30 mouse cellular contexts compared by ENCODE assay signal in the genomic region with DNA sequence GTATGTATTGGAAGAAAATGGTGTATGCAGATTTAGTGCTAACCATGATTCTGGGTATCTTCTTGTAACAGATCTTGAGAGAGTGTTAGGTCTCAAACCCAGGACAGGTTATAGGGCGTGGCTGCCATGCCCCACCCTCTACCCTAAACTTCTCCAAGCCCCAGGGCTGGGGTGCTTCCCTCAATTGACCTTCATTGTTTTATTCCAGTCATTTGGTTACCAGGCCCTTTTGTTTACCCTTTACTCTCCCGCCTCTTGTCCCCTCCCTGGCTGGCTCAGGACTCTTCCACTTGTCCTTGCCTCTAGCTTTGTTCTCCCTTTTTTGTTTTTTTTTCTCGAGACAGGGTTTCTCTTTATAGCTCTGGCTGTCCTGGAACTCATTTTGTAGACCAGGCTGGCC. TPM values are rescaled to one million over a fixed set of nuclear protein-coding genes. Genes with fewer than 3 reads are reported as not detected.
DNase-seq lines count a peak whose midpoint lies in the region; ATAC-seq and TF ChIP-seq lines count a peak whose summit lies in the region.
"Had no signal": no experiment of that assay in that cellular context is flagged by ENCODE, and none has a peak within 500 bp of the region (broad histone marks: within the 10 kb centered on the region; RNA-seq: fewer than 3 reads in every experiment).

No protein-coding gene starts in this region.

- no peak overlapping the region for H3K4me3 ChIP-seq in intestine, postnatal 0 days (ENCODE audit: low read depth, low read length)
- H3K4me3 ChIP-seq: embryonic facial prominence, embryonic 13.5 days; embryonic facial prominence, embryonic 15.5 days; erythroblast, embryonic 14.5 days; forebrain, embryonic 10.5 days; forebrain, embryonic 12.5 days had no signal

- no peak for ATAC-seq in intestine, postnatal 0 days
- ATAC-seq: activated CD4-positive, CD25-positive, alpha-beta regulatory T cell, adult 4 months; CD4-positive, CD25-positive, alpha-beta regulatory T cell, adult 4 months; forebrain, embryonic 14.5 days; forebrain, embryonic 16.5 days; Patski had no signal

- H3K27me3 ChIP-seq in intestine, postnatal 0 days (replicated peaks; ENCODE audit: control insufficient read depth, insufficient read depth, low read length), result no peaks in the 10 kb centered on the region
- H3K27me3 ChIP-seq: CH12.LX; embryonic facial prominence, embryonic 13.5 days; embryonic facial prominence, embryonic 15.5 days; forebrain, embryonic 12.5 days had no signal

- H3K4me1 ChIP-seq in intestine, postnatal 0 days (replicated peaks; ENCODE audit: control insufficient read depth, insufficient read depth, low read length), result no peaks in the 10 kb centered on the region
- H3K4me1 ChIP-seq: embryonic facial prominence, embryonic 15.5 days; forebrain, embryonic 12.5 days had no signal

- WGBS in intestine, postnatal 0 days, result 48% methylated on average over 3 of the region's 3 CpGs

- no peaks in the 10 kb centered on the region for H3K36me3 ChIP-seq in intestine, postnatal 0 days (ENCODE audit: control insufficient read depth, insufficient read depth)
- H3K36me3 ChIP-seq: embryonic facial prominence, embryonic 13.5 days; embryonic facial prominence, embryonic 15.5 days; forebrain, embryonic 10.5 days; forebrain, embryonic 12.5 days; G1E had no signal

- no peak overlapping the region for H3K27ac ChIP-seq in intestine, postnatal 0 days (ENCODE audit: low read depth, low read length)
- H3K27ac ChIP-seq: embryonic facial prominence, embryonic 13.5 days; embryonic facial prominence, embryonic 15.5 days; forebrain, embryonic 10.5 days; forebrain, embryonic 12.5 days had no signal

- no peak overlapping the region for H3K9ac ChIP-seq in intestine, postnatal 0 days (ENCODE audit: low read depth, low read length)
- H3K9ac ChIP-seq: embryonic facial prominence, embryonic 13.5 days; embryonic facial prominence, embryonic 15.5 days; forebrain, embryonic 12.5 days had no signal

- no peak overlapping the region for H3K4me2 ChIP-seq in intestine, postnatal 0 days (replicated peaks; ENCODE audit: low read depth)
- H3K4me2 ChIP-seq: embryonic facial prominence, embryonic 13.5 days; embryonic facial prominence, embryonic 15.5 days; forebrain, embryonic 12.5 days had no signal

- no peaks in the 10 kb centered on the region for H3K9me3 ChIP-seq in intestine, postnatal 0 days (ENCODE audit: control insufficient read depth)
- H3K9me3 ChIP-seq: embryonic facial prominence, embryonic 13.5 days; embryonic facial prominence, embryonic 15.5 days; forebrain, embryonic 10.5 days; forebrain, embryonic 12.5 days; G1E had no signal

- DNase-seq in heart, adult 11 months, result peak; percentile 75
- DNase-seq in heart, adult 18-20 months, result no peak
- DNase-seq in ES-CJ7 (ENCODE audit: low read depth, low spot score) (peak; percentile 96), R1 (ENCODE audit: low read depth, low spot score) (peak; percentile 96)
- DNase-seq in gastrocnemius, postnatal 25 days, result no peak
- no peak for DNase-seq in cerebellum, adult 11-12 months
- DNase-seq: adrenal gland, postnatal 10 days; adrenal gland, postnatal 25 days; B cell, adult 2 months; cerebellum, adult 11 months; cerebellum, adult 2 months; cerebellum, adult 9-10 months; cerebellum, postnatal 10 days; cerebellum, postnatal 25 days had no signal

- TF ChIP-seq CTCF in intestine, postnatal 0 days (IDR thresholded peaks at IDR 0.05; ENCODE audit: low read depth), result no peak

RNA-seq across cellular contexts. Expression of a gene that starts 20.0 kb away (rescaled TPM):
- total RNA-seq in heart, adult 18-20 months (2021), result under 1 TPM; 0.22 to 0.39 TPM
- 0.92 and 1.1 TPM in 2 replicates for polyA plus RNA-seq in intestine, postnatal 0 days (2015; fragmentation: Nextera tagmentation; extraction: Ambion mirVana)
- total RNA-seq in gastrocnemius, postnatal 25 days (2021), result under 1 TPM; 0.38 to 0.79 TPM
- total RNA-seq: CH12.LX had no signal
- polyA plus RNA-seq: CD4-positive, CD25-positive, alpha-beta regulatory T cell, adult 4 months had no signal

RNA-seq across cellular contexts. Expression of a gene that starts 45.2 kb away (rescaled TPM):
- 1 to 10 TPM in 1 of 2 experiments, not detected in 1; 1.1 TPM for total RNA-seq in heart, adult 18-20 months (2021)
- polyA plus RNA-seq in intestine, postnatal 0 days (2015; fragmentation: Nextera tagmentation; extraction: Ambion mirVana), result not detected in 2 replicates
- total RNA-seq in gastrocnemius, postnatal 25 days (2021), result not detected
- total RNA-seq: adrenal gland, adult 18-20 months; adrenal gland, postnatal 10 days; adrenal gland, postnatal 25 days had no signal
- polyA plus RNA-seq: activated CD4-positive, CD25-positive, alpha-beta regulatory T cell, adult 4 months; CD4-positive, CD25-positive, alpha-beta regulatory T cell, adult 4 months; cortical plate, adult 2 months; erythroblast, embryonic 14.5 days; forebrain, embryonic 14.5 days; forebrain, embryonic 16.5 days; frontal cortex, adult 2 months; G1E had no signal

Comparison
In these comparisons a context has a peak if more than half of its experiments do, and no peak if none do; other contexts are left out.
1. DNase-seq: peak in heart, adult 11 months (single experiment), ES-CJ7 (single experiment) and R1 (single experiment); none in heart, adult 18-20 months (0 of 2), gastrocnemius, postnatal 25 days (single experiment) and cerebellum, adult 11-12 months (single experiment).